Mouse (Mus musculus) cerebellum, postnatal 4 days (tissue): ENCODE results near the gene Agbl4.

Experiments used
- DNase-seq, 2 experiments: peaks; one replicate each; pipeline ENCODE4 v3.0.0; 2022; ENCODE audit warnings: low spot score in 2 of 2, mixed read lengths in 1 of 2

Agbl4 gene

GRCm38 (mm10) chr4:111580239-111580638 is 1182.8 kb downstream of the Agbl4 start:
- no peak for DNase-seq

GRCm38 (mm10) chr4:111583562-111584237 is 1186.2 kb downstream of the Agbl4 start:
- no peak for DNase-seq

DNA sequence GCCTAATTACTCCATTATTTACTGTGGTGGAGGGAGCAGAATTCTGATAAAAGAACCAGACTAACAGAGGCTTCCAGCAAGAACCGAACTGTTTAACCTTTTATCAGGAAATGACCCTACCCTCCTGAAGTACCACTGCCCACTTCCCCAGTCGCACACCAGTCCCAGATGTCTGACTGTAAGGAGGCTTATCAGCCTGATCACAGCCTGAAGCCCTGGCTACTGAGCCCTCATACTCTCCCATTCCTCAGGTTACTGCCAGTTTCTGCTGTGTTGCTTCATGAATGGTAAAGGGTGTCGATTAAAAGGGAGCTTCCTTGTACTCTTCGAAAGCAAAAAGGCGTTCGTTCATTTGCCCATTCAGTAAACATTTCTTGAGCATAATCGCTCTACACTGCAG is 1186.8 kb downstream of the Agbl4 start:
- DNase-seq, result no peak

GRCm38 (mm10) chr4:111588211-111588610 is 1190.8 kb downstream of the Agbl4 start:
- DNase-seq, result no peak

DNA sequence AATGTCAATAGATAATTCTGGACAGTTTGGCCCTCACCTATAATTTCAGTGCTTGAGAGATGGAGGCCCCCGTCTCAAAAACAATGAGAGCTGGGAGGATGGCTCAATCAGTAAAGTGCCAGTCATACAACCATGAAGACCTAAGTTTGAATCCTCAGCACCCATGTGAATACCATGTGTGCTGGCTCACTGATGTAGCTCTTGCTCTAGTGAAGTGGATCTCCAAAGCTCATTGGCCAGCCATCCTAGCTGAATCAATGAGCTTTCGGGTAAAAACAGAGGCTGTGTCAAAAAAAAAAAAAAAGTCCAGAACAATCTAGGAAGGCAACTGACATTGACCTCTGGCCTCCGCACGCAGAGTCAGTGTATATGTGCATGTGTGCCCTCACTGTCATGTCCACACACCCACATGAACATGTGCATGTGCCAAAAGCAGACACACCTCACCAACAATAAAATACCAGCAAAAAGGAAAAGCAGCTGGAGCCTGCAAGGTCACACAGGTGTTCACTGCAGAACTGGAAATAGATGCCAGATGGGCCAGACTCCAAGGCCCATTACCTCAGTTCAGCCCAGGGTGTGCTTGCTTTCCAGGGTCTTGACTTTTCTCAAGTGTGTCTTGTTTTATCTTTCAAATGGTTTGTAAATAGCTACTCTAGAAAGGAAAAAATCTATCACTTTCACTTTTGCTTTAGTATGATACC is 1192.2 kb downstream of the Agbl4 start:
- DNase-seq, result no peak

- no peak for DNase-seq
Observed at GRCm38 (mm10) chr4:111594655-111595295, 1197.3 kb downstream of the Agbl4 start.

- peak; percentile 33 to 66 for DNase-seq
Observed at GRCm38 (mm10) chr4:111597249-111597661, 1199.8 kb downstream of the Agbl4 start.

DNA sequence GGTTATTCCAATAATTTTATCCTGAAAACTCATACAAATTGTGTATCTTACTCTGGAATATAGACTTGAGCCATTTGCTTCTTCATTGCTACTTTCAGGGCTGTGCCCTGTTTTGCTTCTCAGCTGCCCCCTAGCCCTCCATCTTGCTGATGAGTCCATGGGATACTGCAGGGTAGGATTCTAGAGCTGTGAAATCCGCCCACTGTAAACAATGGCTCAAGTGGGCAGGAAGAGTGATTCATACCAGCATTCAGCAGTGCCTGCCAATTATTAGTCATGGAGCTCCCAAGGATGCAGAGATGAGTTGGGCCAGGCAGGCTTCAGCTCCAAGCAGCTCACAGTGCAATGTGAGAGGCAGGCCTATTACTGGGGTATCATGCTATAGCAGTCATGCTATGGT is 1200.5 kb downstream of the Agbl4 start:
- DNase-seq, result no peak

- no peak for DNase-seq
Observed at GRCm38 (mm10) chr4:111603194-111603593, 1205.7 kb downstream of the Agbl4 start.

DNA sequence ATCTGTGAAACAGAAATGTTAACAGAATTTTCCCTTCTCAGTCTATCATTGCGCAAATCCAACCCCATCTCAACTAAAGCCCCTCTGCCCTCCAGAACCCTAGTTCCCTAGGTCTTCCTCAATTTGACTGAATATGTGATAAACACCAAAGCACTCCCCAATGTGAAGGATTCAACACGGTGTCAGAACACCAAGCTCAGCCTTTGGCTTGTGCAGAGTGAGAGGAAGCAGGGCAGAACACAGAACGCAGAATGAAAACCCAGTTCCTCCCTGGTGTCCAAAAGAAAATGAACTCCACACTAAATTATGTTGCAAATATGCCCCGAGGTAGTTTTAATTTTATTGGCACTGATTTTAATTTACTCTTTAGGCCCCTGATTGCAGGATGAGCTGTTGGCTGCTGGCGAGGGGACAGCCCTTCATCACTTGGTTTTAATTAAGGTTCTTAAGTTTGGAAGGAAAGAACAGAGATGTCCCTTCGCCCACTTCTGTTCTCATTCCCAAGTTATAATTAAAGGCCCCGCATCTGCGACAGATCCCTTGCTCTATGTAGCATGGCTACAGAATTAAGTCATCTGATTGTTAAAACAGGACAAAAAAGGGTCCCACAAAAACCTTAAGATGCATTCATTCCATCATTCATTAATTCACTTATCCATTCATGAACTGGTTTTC is 1210.5 kb downstream of the Agbl4 start:
- no peak for DNase-seq

- peak in 1 of 2 experiments; percentile 30 for DNase-seq
Observed at GRCm38 (mm10) chr4:111621865-111622264, 1224.4 kb downstream of the Agbl4 start.

- DNase-seq, result no peak
Observed at GRCm38 (mm10) chr4:111624914-111625313, 1227.5 kb downstream of the Agbl4 start.

- peak; percentile 84 to 85 for DNase-seq
Observed at GRCm38 (mm10) chr4:111626118-111626830, 1228.8 kb downstream of the Agbl4 start.

- DNase-seq, result no peak
Observed at GRCm38 (mm10) chr4:111632615-111633014, 1235.2 kb downstream of the Agbl4 start.

DNA sequence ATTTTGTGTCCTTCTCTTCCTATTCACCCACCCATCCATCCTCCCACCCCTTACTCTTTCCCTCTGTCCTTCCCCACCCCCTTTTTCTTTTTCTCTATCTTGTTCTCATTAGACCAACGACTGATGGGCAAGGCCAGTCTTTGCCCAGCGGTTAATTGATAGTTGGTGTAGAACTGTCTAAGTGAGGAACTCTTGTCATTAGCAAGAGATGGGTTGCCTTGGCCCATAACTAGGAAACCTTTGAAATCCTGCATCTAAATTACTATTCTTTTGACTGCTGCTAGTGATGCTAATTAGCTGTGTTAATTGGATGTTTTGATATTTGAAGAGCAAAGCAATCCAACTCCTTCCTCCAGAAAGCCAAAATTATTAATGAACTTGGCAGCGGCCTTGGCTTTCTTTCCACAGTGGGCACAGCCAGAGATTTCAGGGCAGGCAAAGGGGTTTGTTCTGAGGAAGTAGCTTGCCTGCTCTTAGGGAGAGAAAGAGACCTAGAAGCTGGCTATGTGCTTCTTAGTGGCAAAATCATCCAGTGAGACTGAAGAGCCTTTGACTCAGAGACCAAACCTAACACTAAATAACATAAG is 1238.2 kb downstream of the Agbl4 start:
- no peak for DNase-seq

- no peak for DNase-seq
Observed at GRCm38 (mm10) chr4:111638948-111639708, 1241.7 kb downstream of the Agbl4 start.

DNA sequence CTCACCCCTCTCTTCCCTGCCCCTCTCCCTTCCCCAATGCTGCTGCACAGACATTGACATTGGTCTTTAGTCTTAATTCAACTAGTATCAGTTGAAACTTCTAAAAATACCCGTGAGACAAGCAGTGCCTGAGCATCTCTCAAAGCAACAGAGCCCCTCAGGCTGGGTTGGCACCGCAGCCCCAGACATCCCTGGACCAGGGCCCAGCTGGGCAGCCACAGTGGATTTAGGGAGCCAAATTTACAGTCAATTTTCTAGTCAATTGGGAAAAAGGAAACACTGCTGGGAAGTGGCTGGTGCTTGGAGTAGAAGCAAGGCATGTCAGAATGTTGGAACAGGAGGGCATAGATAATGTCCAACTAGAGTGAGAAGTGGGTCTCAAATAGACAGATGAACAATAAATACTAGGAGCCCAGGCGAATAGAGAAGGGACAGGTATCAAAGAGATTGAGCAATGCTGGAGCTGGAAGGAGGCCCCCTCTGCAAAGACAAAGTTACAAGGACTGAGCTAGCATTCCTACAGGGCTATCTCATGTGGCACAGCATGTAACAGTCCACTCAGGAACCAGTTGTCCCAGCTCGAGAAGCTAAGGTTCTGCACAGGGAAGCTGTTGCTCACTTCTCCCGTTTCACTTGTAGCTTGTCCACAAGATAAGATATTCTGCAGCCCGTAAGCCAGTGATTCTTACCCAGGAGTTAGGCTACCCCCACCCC is 1247.8 kb downstream of the Agbl4 start:
- DNase-seq, result peak; percentile 37 to 60

DNA sequence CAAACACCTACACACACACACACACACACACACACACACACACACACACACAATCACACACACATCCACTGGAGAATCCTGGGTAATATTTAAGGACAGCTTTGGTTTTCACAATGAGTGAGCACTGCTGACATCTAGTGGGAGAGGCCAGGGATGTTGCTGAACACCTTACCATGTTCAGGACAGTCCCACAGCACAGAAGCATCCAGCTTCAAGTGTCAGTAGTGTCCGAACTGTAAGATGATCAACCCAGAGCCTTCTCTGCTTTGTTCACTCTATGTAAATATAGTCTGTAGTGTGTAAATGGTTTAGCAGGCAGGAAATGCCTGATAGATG is 1248.3 kb downstream of the Agbl4 start:
- no peak for DNase-seq

GRCm38 (mm10) chr4:111653451-111653850 is 1256.0 kb downstream of the Agbl4 start:
- no peak for DNase-seq

- no peak for DNase-seq
Observed at GRCm38 (mm10) chr4:111663730-111664129, 1266.3 kb downstream of the Agbl4 start.
